Mouse (Mus musculus) CH12.LX (cell line): Measurements from ENCODE around the gene Sdsl. TPM values are rescaled to one million over a fixed set of nuclear protein-coding genes. Genes with fewer than 3 reads are reported as not detected.
A peak's percentile ranks its signal among the peaks of the same experiment; 100 is the strongest.

Experiments used
- DNase-seq: peaks from one replicate; pipeline ENCODE4 v3.0.0-alpha.2; 2013; ENCODE audit errors: extremely low read depth
- H3K27ac ChIP-seq: 2 replicates; pipeline ENCODE4 v1.5.1; 2012; ENCODE audit warnings: low read depth, mild to moderate bottlenecking, control low read depth, moderate library complexity; ENCODE audit not compliant: insufficient read depth
- H3K27me3 ChIP-seq: replicated peaks from 2 replicates; pipeline ENCODE3; 2012; ENCODE audit warnings: inconsistent platforms
- H3K36me3 ChIP-seq, 2 experiments: replicated peaks in 1 of 2; 2 replicates each; pipeline versions ENCODE3 to v1.6.1; 2012; ENCODE audit warnings: inconsistent platforms in 1 of 2, low read length in 1 of 2, mild to moderate bottlenecking in 1 of 2, mixed read lengths in 1 of 2, moderate library complexity in 1 of 2; ENCODE audit not compliant: control insufficient read depth in 1 of 2, insufficient read depth in 1 of 2
- H3K4me1 ChIP-seq, 2 experiments: 2 replicates each; pipeline ENCODE4 v1.6.1; 2012; ENCODE audit warnings: inconsistent platforms in 1 of 2, moderate library complexity in 1 of 2; ENCODE audit not compliant: insufficient read depth in 2 of 2, control insufficient read depth in 1 of 2
- H3K4me2 ChIP-seq: 2 replicates; pipeline ENCODE4 v1.6.1; 2012; ENCODE audit warnings: low read depth, mild to moderate bottlenecking, control low read depth; ENCODE audit not compliant: poor library complexity, insufficient read depth, severe bottlenecking
- H3K4me3 ChIP-seq, 3 experiments: fragments of 150-350 bp in 1 of 3; sonication (generic) in 1 of 3; replicated peaks in 1 of 3; 2 replicates each; pipeline versions ENCODE3 to v1.5.1; 2011 to 2012; ENCODE audit warnings: low read depth in 2 of 3, low read length in 2 of 3, mild to moderate bottlenecking in 2 of 3, moderate library complexity in 2 of 3, control low read depth in 1 of 3, improper control_type of control experiment in 1 of 3, inconsistent platforms in 1 of 3, mixed read lengths in 1 of 3; ENCODE audit not compliant: poor library complexity in 1 of 3
- H3K79me2 ChIP-seq: replicated peaks from 2 replicates; pipeline ENCODE4 v1.6.1; 2012; ENCODE audit warnings: mild to moderate bottlenecking, moderate library complexity; ENCODE audit not compliant: control insufficient read depth, poor library complexity, insufficient read depth, severe bottlenecking; ENCODE audit errors: extremely low read depth
- H3K9ac ChIP-seq: 2 replicates; pipeline ENCODE4 v1.6.1; 2012; ENCODE audit warnings: low read depth, mild to moderate bottlenecking, control low read depth, moderate library complexity; ENCODE audit not compliant: insufficient read depth
- H3K9me3 ChIP-seq: replicated peaks from 2 replicates; pipeline ENCODE3; 2012; ENCODE audit warnings: low read length, inconsistent platforms, mixed read lengths
- E2F4 ChIP-seq: IDR thresholded peaks from 2 replicates; pipeline ENCODE4 v1.6.1; 2011; ENCODE audit warnings: low read depth, low read length, improper control_type of control experiment; ENCODE audit not compliant: insufficient replicate concordance
- EP300 ChIP-seq: IDR thresholded peaks from 2 replicates; pipeline ENCODE4 v1.6.1; 2011; ENCODE audit warnings: low read length, improper control_type of control experiment
- ETS1 ChIP-seq: conservative IDR thresholded peaks from 2 replicates; pipeline ENCODE4 v1.6.1; 2012; ENCODE audit warnings: low read depth, mild to moderate bottlenecking, inconsistent platforms, low read length, improper control_type of control experiment, moderate library complexity
- IRF4 ChIP-seq: IDR thresholded peaks from 2 replicates; pipeline ENCODE4 v1.6.1; 2014; ENCODE audit warnings: low read depth, mild to moderate bottlenecking, inconsistent platforms, low read length, improper control_type of control experiment
- MAFK ChIP-seq: IDR thresholded peaks from 2 replicates; pipeline ENCODE4 v1.6.1; 2011; ENCODE audit warnings: low read length, improper control_type of control experiment; ENCODE audit not compliant: insufficient replicate concordance
- MAX ChIP-seq: IDR thresholded peaks from 2 replicates; pipeline ENCODE4 v1.6.1; 2011; ENCODE audit warnings: low read length, improper control_type of control experiment
- MYC ChIP-seq: IDR thresholded peaks from 2 replicates; pipeline ENCODE4 v1.6.1; 2011; ENCODE audit warnings: low read depth, mild to moderate bottlenecking, improper control_type of control experiment, low read length
- NRF1 ChIP-seq: IDR thresholded peaks from 2 replicates; pipeline ENCODE4 v1.6.1; 2014; ENCODE audit warnings: low read depth, mild to moderate bottlenecking, inconsistent platforms, low read length, improper control_type of control experiment, moderate library complexity
- PAX5 ChIP-seq: IDR thresholded peaks from 2 replicates; pipeline ENCODE4 v1.6.1; 2012; ENCODE audit warnings: low read length, inconsistent platforms, mixed read lengths
- RAD21 ChIP-seq: IDR thresholded peaks from 2 replicates; pipeline ENCODE4 v1.6.1; 2011; ENCODE audit warnings: low read depth, mild to moderate bottlenecking, low read length, improper control_type of control experiment, moderate library complexity
- TBP ChIP-seq: conservative IDR thresholded peaks from 2 replicates; pipeline ENCODE4 v1.6.1; 2011; ENCODE audit warnings: low read depth, low read length, improper control_type of control experiment
- ZKSCAN1 ChIP-seq: IDR thresholded peaks from 2 replicates; pipeline ENCODE4 v1.6.1; 2012; ENCODE audit warnings: low read depth, inconsistent platforms, low read length, improper control_type of control experiment, borderline replicate concordance
- ZMIZ1 ChIP-seq: IDR thresholded peaks from 2 replicates; pipeline ENCODE4 v1.6.1; 2012; ENCODE audit warnings: low read depth, mild to moderate bottlenecking, inconsistent platforms, low read length, improper control_type of control experiment
- dilution Hi-C: fragments of 300-500 bp; cut with MboI; formaldehyde crosslinking; loops from 2 replicates; pipeline ENCODE4 v1.14.3; 2020; ENCODE audit warnings: low sequenced_read_pairs; ENCODE audit not compliant: extremely low pct_unique_long_range_greater_than_20kb, extremely low pct_ligation_motif_present
- in situ Hi-C: fragments of 300-500 bp; cut with MboI; formaldehyde crosslinking; loops from 3 replicates; pipeline ENCODE4 v1.14.3; 2019; ENCODE audit warnings: low sequenced_read_pairs, low pct_ligation_motif_present, low pct_unique_long_range_greater_than_20kb, mixed read lengths
- polyA plus RNA-seq: library from polyadenylated mRNA; unstranded; fragments of >175 nt; gene quantifications from 2 replicates; pipeline ENCODE4 v1.2.1, GENCODE M21; 2012; ENCODE audit warnings: low read depth; ENCODE audit not compliant: insufficient read length
- total RNA-seq, 2 experiments: library from RNA; depleted of rRNA; stranded (reverse); fragments of 300-350 nt in 1 of 2; fragments of >200 nt in 1 of 2; gene quantifications; 2 replicates each; pipeline ENCODE4 v1.2.3; 2012 to 2014

Sdsl gene
- total and polyA plus RNA-seq, 3 experiments, result 0.37 to 4.0 TPM; not detected in 1

- H3K27ac ChIP-seq, result no peak overlapping the region
- peak overlapping the region in 1 of 3 experiments; percentile 36 for H3K4me3 ChIP-seq
- H3K36me3 ChIP-seq, result no peaks in the 10 kb centered on the region
- H3K9ac ChIP-seq, result no peak overlapping the region
- DNase-seq, result peak; percentile 56
- no peaks in the 10 kb centered on the region for H3K79me2 ChIP-seq
- peaks cover 13% of the 10 kb centered on the region for H3K9me3 ChIP-seq
- H3K4me1 ChIP-seq, result peaks cover 10 to 16% of the 10 kb centered on the region in 2 experiments
- in situ Hi-C loops, result loop anchor here (25.0 kb wide), 1 partner anchor 97 kb away; no protein-coding TSS in a partner anchor
- H3K4me2 ChIP-seq, result peak overlapping the region; percentile 94
- dilution Hi-C loops, result no loop called here
- no peak for TF ChIP-seq ZMIZ1
- peak; percentile 61 for TF ChIP-seq NRF1
- 0 out of 2 replicates have a peak, but pooled peaks have one; percentile 15 for TF ChIP-seq MAFK
- peaks cover 81% of the 10 kb centered on the region for H3K27me3 ChIP-seq
Observed at GRCm38 (mm10) chr5:120409385-120410378, 62.9 kb downstream of the Sdsl start.

GRCm38 (mm10) chr5:120408933-120409332 is 63.7 kb downstream of the Sdsl start:
- in situ Hi-C loops, result loop anchor here (25.0 kb wide), 1 partner anchor 97 kb away; no protein-coding TSS in a partner anchor
- no peak for DNase-seq
- Histone ChIP-seq H3K4me1 (peaks cover 10 to 16% of the 10 kb centered on the region in 2 experiments), H3K36me3 (no peaks in the 10 kb centered on the region), H3K4me3 (peak overlapping the region in 1 of 3 experiments; percentile 36), H3K27ac (no peak overlapping the region), H3K9me3 (peaks cover 11% of the 10 kb centered on the region), H3K27me3 (peaks cover 84% of the 10 kb centered on the region), H3K79me2 (no peaks in the 10 kb centered on the region), H3K4me2 (no peak overlapping the region), H3K9ac (no peak overlapping the region)
- no peak for TF ChIP-seq ETS1
- no peak for TF ChIP-seq IRF4
- no peak for TF ChIP-seq PAX5
- no peak for TF ChIP-seq ZKSCAN1
- no peak for TF ChIP-seq EP300
- TF ChIP-seq E2F4, result no peak
- TF ChIP-seq MAX, result no peak
- TF ChIP-seq TBP, result no peak
- no peak for TF ChIP-seq RAD21
- no peak for TF ChIP-seq MYC
- dilution Hi-C loops, result no loop called here

Other genes with a start within 250 kb of the Sdsl start
- gene Lhx5, start 41.1 kb downstream of the Sdsl start, total RNA-seq (2012; rRNA removed), result not detected in 2 replicates
- not detected in 2 replicates for gene Lhx5, start 41.1 kb downstream of the Sdsl start, total RNA-seq (2014; rRNA removed)
- gene Lhx5, start 41.1 kb downstream of the Sdsl start, polyA plus RNA-seq, result not detected in 2 replicates
- not detected in 2 replicates for gene Sds, start 3.7 kb upstream of the Sdsl start, total RNA-seq (2012; rRNA removed)
- gene Sds, start 3.7 kb upstream of the Sdsl start, total RNA-seq (2014; rRNA removed), result not detected in 2 replicates
- gene Sds, start 3.7 kb upstream of the Sdsl start, polyA plus RNA-seq, result 0.76 and 1.5 TPM in 2 replicates
- 10.8 and 21.3 TPM in 2 replicates for gene Plbd2, start 30.8 kb upstream of the Sdsl start, total RNA-seq (2012; rRNA removed)
- gene Plbd2, start 30.8 kb upstream of the Sdsl start, total RNA-seq (2014; rRNA removed), result 7.1 and 9.0 TPM in 2 replicates
- 24.3 and 28.8 TPM in 2 replicates for gene Plbd2, start 30.8 kb upstream of the Sdsl start, polyA plus RNA-seq
- gene Slc8b1, start 38.4 kb upstream of the Sdsl start, total RNA-seq (2012; rRNA removed), result 3.3 and 5.8 TPM in 2 replicates
- 3.2 and 3.6 TPM in 2 replicates for gene Slc8b1, start 38.4 kb upstream of the Sdsl start, total RNA-seq (2014; rRNA removed)
- 4.6 and 5.1 TPM in 2 replicates for gene Slc8b1, start 38.4 kb upstream of the Sdsl start, polyA plus RNA-seq
- gene Tpcn1, start 115.9 kb upstream of the Sdsl start, total RNA-seq (2012; rRNA removed), result 1.9 and 2.2 TPM in 2 replicates
- 0.90 and 1.0 TPM in 2 replicates for gene Tpcn1, start 115.9 kb upstream of the Sdsl start, total RNA-seq (2014; rRNA removed)
- 4.2 and 5.4 TPM in 2 replicates for gene Tpcn1, start 115.9 kb upstream of the Sdsl start, polyA plus RNA-seq
- 0.25 and 0.59 TPM in 2 replicates for gene Iqcd, start 116.2 kb upstream of the Sdsl start, total RNA-seq (2012; rRNA removed)
- gene Iqcd, start 116.2 kb upstream of the Sdsl start, total RNA-seq (2014; rRNA removed), result not detected in 2 replicates
- 0.35 and 0.77 TPM in 2 replicates for gene Iqcd, start 116.2 kb upstream of the Sdsl start, polyA plus RNA-seq
- gene Rita1, start 139.8 kb upstream of the Sdsl start, total RNA-seq (2012; rRNA removed), result 6.3 and 7.3 TPM in 2 replicates
- gene Rita1, start 139.8 kb upstream of the Sdsl start, total RNA-seq (2014; rRNA removed), result 6.2 and 7.3 TPM in 2 replicates
- gene Rita1, start 139.8 kb upstream of the Sdsl start, polyA plus RNA-seq, result 10.2 and 10.8 TPM in 2 replicates
- 83.6 and 93.6 TPM in 2 replicates for gene Ddx54, start 139.9 kb upstream of the Sdsl start, total RNA-seq (2012; rRNA removed)
- gene Ddx54, start 139.9 kb upstream of the Sdsl start, total RNA-seq (2014; rRNA removed), result 56.6 and 63.7 TPM in 2 replicates
- 91.8 and 96.8 TPM in 2 replicates for gene Ddx54, start 139.9 kb upstream of the Sdsl start, polyA plus RNA-seq
- not detected in 2 replicates for gene Cfap73, start 161.4 kb upstream of the Sdsl start, total RNA-seq (2012; rRNA removed)
- gene Cfap73, start 161.4 kb upstream of the Sdsl start, total RNA-seq (2014; rRNA removed), result not detected in 2 replicates
- gene Cfap73, start 161.4 kb upstream of the Sdsl start, polyA plus RNA-seq, result 0.26 TPM in 1 of 2 replicates, not detected in the other
- gene Rasal1, start 176.0 kb upstream of the Sdsl start, total RNA-seq (2012; rRNA removed), result 15.6 and 17.7 TPM in 2 replicates
- 11.7 TPM in 2 replicates for gene Rasal1, start 176.0 kb upstream of the Sdsl start, total RNA-seq (2014; rRNA removed)
- 19.6 and 21.4 TPM in 2 replicates for gene Rasal1, start 176.0 kb upstream of the Sdsl start, polyA plus RNA-seq
- gene Dtx1, start 239.1 kb upstream of the Sdsl start, total RNA-seq (2012; rRNA removed), result 3.2 and 3.9 TPM in 2 replicates
- gene Dtx1, start 239.1 kb upstream of the Sdsl start, total RNA-seq (2014; rRNA removed), result 0.30 and 0.98 TPM in 2 replicates
- gene Dtx1, start 239.1 kb upstream of the Sdsl start, polyA plus RNA-seq, result 2.1 and 2.9 TPM in 2 replicates